Mouse (Mus musculus) kidney, postnatal 36 days (tissue): ENCODE measurements at regions not wholly inside any gene's neighbourhood (a gene's known extent, or its start where the extent isn't known, plus 50 kb on each side); places are given as distances from the start of the nearest gene placed in this dataset.

Experiments used
- DNase-seq, 2 experiments: peaks; one replicate each; pipeline ENCODE4 v3.0.0; 2021 to 2022; ENCODE audit warnings: mixed read lengths in 2 of 2

DNA sequence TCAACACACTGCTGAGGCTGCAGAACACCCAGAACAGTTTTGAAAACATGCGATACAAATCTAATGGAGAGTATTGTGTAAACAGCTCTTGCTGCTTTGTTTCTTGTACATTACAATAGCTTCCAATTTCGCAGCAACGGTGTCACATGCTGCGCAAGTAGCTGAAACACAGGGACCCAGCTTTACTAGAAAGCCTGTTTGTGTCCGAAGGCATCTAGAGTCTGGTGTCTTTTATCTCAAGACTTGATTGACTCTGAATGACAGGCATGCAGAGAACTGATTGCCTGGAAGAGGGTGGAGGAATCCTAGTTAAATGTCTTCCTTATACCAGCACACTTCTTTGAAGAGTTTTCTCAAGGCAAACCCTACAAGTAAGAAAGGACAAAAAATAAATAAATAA is 66.1 kb upstream of the Fgf10 start:
- DNase-seq, result no peak

DNA sequence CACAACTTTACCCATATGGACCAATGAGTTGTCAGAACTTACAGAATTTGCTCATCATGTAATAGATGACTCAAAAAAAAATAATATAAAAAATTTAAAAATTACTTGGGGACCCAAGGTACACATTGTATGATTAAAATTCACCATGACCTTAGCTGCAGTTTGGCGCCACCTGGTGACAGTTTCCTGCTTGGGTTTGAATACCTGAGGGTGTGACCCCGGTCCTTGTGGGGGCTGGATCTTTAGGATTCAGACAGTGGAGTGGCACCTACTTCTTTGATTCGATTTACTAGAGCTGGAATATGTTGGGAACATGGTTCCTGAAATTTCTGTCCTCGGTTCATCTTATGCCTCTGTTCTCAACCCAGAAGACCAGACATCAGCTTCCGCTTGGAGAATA is 72.7 kb upstream of the Fgf10 start:
- peak in 1 of 2 experiments; percentile 57 for DNase-seq

DNA sequence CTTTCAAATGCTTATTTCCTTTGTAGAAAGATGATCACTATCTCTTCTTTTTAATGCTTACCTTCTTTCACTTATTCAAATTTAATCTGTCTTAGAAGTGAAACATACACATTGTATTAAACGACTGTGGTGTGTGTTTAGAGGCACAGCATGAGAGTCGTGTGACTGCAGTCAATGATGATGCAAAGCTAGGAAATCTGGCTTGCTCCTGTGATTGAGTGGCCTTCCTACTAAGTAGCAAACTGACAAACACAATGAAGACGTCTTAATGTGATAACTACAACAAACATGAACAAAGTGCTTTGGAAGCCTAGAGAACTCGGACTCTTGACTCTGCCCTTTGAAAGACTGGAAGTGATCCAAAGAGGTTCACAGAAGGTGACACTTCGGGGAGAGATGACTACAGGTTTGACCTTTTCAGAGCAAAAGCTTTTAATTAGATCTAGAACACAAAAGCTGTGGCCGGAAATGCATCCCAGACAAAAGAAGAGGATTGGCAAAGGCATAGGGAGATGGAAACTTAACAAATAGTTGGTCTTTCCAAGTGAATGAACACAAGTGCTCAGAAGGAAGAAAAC is 73.3 kb upstream of the Fgf10 start:
- peak; percentile 25 to 32 for DNase-seq

DNA sequence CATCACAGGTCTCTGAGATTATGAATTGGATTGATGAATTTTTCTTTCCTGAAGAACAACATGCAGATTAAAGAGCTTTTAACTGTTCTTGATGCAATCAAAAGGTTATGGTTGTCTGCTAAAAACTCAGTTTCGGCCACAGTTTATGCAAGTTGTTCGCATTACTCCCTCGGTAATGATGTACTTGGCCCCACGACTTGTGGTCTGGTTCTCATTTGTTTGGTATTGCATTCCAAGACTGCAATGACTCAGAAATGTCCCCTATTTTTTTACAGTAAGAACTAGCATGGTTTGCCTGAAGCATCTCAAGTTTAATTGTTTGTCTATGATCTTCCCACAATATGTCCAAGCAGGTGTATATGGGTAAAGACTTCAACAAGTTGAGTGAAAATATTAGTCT is 77.5 kb upstream of the Fgf10 start:
- DNase-seq, result no peak

DNA sequence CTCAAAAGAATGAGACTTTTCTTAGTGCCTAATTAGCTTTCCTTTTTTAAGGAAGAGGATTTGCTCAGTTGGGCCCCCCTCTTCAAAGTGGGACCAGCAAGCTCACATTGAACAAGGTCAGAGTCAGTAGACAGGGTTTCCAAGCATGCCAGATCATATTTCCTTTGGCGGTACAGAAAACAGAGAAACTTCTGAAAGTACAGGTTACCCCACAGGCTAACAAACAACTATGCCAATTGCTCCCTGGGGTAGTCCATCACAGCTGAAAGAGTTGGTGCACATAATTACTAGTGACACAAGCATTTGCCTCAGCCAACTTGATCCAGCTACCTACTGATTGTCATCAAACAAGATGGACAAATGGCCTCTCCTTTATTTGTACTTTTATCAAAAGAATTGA is 97.0 kb upstream of the Fgf10 start:
- no peak for DNase-seq

DNA sequence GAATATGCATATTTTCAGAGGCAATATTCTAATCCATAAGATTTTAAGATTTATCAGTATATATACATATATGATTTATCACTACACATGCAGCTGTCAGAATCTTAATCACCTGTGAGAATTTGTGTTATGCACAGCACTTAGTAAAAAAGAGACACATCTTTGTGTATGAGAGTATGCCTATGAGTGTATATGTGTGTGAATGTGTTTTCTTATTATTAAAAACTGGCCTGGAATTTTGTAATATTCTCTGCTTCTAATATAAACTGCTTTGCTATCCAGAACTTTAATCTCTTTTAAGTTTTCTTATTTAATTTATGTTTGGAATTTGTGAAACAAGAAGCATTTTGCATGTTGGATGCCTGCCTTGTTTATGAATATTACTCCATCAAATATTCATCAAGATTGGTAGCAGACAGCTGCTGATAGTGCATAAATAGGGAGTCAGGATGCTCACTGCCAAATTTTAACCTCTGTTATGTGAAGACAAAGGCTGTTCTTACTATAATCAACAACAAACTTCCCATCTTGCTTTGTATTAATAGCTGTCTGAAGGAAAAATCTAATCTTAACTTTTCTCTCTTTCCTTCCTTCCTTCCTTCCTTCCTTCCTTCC is 104.3 kb upstream of the Fgf10 start:
- no peak for DNase-seq

DNA sequence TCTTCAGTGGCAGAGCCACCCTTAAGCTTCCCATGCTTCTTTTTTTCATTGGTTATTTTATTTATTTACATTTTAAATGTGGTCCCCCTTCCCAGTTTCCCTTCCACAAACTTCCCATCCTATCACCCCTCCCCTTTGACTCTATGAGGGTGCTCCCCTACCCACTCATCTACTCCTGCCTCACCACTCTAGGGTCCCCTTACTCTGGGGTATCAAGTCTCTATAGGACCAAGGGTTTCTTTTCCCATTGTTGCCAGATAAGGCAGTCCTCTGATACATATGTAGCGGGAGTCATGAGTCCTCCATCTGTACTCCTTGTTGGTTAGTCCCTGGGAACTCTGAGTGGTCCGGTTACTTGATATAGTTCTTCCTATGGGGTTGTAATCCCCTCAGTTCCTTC is 110.6 kb upstream of the Fgf10 start:
- DNase-seq, result no peak

DNA sequence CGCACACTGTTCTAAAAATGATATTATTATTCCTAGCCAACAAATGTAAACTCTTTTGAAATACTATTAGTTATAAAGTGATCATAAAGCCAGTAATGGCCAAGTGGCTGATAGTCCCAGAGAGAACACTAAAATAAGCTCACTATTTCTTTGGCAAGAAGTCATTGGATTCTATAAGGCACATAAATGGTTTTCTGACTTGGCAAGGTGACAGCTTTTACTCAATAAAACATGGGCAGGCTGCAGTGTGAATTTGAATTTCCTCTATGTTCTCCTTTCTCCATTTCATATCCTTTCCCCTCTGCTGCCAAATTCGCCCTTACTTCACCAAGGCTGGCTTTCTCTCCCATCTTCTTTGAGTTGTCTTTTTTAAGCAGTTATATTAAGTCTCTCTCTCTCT is 117.6 kb upstream of the Fgf10 start:
- DNase-seq, result no peak

DNA sequence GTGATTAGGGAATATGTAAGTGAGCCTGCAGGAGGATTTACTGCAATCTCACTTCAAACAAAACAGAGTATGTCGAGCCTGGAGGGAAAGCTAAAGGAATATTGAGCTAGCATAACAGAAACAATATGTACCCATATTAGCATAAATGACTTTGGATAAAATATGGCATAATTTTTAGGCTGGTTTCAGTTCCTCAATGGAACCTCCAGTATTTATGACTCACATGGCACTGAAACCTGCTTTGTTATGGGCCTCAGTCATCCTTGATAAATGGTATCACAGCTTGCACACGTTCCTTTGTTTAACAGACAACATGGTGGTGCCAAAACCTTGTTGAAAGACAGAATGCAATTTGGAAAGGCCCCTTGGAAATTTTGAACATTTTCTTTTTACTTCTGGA is 130.8 kb upstream of the Fgf10 start:
- no peak for DNase-seq

DNA sequence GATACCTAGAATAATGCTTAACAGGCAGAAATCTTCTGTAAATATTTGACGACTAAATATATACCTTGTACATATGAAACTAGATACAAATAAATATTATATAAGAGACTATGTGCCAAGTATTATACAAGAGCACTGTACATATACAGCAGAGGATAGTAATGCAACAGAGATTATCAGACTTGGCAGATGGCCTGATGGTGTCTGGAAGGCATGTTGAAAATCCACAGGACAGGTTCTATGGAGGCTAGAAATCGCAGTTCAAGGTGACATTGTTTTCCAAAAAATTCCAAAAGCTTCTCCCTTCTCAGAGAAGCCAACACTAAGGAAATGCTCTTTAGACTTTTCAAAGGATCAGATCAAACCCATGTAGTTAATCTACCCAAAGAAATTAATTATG is 126.9 kb upstream of the Mrps30 start:
- no peak for DNase-seq

DNA sequence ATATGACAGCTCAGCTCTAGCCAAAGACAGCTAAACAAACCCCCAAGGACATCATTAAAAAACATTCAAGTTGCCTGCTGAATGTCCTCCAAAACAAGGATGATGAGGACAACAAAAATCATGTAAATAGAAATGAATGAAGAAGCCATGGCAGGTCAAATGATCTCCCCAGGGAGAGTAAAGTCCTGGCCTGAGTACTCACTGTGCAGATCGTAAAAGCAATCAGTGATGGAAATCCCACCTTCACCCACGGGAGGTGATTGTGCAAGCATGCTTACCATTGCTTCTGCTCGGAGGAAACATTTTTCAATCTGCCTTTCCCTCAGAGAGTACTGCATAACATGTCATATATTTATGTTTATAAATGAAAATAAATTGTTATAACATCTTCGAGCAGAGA is 119.1 kb upstream of the Mrps30 start:
- DNase-seq, result no peak

DNA sequence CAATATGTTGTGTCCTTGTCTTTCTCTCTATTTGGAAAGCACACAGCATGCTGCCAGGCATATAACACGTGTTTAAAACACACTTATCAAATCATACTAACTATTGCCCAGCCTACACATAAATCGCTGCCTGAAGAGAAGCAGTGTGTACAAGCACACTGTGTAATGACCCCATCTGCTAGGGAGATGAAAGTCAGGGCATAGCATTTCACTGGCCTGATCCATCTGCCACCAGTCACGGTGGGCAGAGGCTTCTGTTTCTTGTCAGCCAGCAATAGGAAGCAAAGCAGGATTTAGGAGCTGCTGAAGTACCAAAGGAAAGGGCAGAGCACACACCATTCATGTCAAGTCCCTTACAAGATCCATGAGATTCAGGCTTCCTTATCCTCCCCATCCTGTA is 103.6 kb upstream of the Mrps30 start:
- DNase-seq, result no peak

DNA sequence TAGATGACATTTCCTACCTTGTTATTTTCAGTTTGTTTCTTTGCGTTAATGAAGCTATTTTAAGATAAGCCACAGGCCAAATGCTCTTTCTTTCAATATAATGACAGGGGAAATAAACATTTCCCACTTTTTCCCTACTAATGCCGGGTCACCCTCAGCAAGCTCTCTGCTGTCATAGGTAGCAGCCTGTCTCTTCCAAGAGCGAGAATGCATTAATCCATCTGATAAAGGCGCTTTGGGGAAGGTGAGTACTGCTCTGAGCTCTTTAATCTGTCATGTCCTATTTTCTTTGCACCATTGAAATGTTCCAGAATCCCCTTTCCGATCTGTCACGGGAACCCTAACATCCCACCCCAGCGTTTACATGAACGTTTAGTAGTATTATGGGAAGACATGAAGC is 96.0 kb upstream of the Mrps30 start:
- no peak for DNase-seq

DNA sequence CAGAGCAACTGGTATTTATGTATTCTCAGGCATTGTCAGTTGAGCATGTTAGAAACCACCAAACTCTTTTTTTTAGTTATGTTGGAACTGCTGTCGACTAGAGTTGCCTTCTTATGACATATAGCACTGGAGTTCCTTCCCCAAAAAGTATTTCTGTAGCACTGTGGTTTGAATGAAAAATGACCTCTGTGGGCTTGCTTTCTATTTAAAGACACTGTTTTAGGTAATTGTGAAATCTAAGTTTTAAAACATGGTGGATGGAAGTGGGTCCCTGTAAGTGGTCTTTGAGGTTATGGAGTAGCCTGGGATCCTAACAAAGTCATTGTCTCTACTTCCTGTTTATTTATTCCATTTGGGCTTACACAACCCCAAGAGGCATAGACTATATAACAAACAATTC is 93.2 kb upstream of the Mrps30 start:
- DNase-seq, result no peak

DNA sequence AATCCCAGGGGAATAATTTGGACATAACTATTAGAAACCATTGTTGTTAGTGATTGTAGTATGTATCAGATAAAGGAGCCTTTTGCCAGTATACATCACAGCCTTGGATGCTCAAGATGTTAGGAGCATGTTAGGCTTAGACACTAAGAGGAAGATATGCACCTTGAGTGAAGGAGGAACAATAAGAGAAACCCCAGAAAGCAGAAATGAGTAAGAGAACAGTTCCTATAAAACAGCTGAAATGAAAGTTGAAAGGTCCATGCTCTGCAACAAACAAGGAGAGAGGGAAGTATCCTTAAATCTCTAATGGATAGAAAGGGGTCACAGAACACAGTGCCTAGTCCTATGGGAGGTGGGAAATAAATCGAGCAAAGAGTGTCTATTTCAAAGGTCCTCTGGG is 91.4 kb upstream of the Mrps30 start:
- DNase-seq, result no peak

DNA sequence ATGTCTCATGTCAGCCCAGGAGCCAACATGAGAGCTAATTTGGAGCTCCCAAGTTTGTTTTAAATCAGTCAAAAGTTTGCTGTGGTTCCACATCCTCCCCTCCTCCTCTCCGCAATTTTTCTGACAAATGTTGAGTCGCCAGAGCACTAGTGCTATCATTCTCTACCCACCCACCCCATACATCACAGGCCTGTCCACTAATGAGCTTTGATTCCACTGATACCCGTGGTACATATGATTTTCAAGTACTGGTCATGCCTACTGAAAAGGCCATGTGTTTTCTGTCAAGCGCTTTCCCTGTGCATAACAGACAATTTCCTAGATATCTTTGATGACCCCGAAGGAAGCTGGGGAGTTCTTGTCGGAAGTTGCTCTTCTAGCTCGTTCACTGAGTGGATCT is 85.5 kb upstream of the Mrps30 start:
- no peak for DNase-seq

DNA sequence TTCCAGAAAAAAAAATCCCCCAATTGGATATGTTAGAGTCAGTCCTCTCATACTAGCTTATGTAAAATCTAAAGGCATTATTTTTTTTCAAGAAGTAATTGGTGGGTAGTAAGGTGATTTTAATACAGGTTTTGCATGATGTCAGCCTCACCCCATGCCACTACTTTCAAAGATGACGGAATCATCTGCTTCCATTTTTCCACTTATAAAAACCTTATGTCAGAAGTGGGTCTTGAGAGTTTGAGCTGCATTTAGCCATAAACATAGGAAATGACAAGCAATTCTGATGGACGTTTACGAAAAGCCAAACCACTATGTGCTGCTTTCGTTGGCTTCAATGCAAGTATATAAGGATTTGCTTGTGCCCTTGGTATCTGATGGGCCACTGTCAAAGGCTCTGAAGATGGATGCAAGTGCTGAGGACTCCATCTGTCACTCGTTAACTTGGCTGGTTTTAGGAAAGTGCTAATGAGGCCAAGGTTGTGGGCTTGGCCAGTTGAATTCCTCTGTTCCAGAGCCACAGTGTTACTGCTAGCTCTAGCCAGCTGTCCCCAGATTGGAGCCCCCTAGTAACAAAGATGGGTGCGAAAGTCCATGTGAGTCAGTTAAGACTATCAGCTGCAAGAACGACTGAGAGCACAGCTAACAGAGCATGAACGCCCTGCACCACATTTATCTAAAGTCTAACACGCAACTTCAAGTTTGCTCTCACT is 72.8 kb upstream of the Mrps30 start:
- no peak for DNase-seq

DNA sequence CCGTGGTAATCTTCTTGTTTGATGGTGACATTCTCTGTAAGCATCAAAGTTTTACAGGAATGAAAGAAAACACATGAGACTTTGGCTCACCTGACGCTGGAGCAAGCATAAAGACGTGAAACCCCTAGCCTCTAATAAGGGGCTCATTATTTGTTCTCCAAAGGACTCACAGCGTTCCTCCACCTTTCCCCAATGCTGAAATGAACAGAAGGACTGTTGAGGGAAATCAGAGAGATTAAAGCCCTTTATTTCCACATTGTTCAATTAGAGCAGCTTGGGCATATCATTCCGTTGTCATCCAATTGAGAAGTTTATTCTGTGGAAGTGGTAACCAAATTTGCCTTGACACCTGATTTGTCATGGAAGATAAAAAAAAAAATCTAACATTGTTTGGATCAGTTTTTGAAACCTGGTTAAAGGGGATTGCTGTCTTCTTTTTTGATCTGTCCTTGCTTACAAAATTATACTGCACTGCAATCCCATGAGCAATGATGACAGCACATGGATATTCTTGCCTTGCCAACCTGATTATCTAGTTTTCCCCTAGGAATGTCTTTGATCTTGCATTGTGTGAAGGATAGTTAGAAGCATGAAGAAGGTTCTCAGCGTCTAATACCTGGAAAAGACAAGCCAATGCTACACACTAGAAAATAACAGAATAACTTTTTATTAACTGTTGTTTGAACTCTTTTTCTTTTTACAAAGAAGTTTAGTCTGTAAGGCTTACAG is 62.1 kb upstream of the Mrps30 start:
- DNase-seq, result no peak

DNA sequence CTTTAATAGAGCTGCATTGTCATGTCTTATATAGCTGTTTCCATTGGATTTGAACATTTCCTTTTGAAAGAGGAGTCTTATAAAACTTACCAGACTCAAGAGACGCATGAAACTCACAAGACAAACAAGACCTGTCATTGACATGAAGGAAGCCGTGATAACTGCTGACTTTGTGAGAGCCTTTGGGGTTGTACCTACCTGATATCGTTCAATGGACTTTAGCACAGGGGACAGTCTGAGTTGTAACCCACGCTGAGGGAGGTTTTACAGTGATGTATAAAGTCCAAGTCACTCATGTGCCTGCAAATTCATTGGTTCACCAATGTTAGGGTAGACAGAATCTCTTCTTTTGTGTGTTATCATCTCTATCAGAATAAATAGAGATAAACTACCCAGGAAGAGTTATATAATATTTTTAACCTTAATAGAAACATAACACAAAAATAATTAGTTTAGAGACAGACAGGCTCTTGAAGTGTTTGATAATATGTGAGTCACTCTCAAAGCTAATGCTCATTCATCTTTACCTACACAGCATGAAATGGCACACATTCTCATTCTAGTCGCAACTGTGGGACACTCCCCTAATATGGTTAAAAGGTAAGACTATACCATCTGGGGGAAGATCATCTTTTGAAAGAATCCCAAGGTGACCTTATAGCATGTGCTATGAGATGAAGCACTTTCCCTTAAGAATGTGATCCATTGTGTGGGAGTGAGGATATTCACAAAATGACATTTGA is 54.4 kb upstream of the Mrps30 start:
- DNase-seq, result no peak
